In genomic region chr14:31206472-31206981, GRCm38 (mm10) we compare ENCODE assay signal across 8 mouse cellular contexts. TPM values are rescaled to one million over a fixed set of nuclear protein-coding genes. Genes with fewer than 3 reads are reported as not detected.
DNase-seq lines count a peak whose midpoint lies in the region; ATAC-seq lines count a peak whose summit lies in the region.

No protein-coding gene starts in this region.

- DNase-seq in adrenal gland, adult (ENCODE audit: inconsistent age in 2 of 2, low spot score in 1 of 2) = peak; percentile 96 to 98
- DNase-seq in embryo, embryonic 10 days (ENCODE audit: low spot score) = peak; percentile 96
- peak; percentile 98 for DNase-seq in gastrocnemius, postnatal 14 days
- DNase-seq in left cerebral cortex, adult 9 months (ENCODE audit: low spot score in 2 of 2) = peak; percentile 77 to 93
- peak; percentile 92 to 96 for DNase-seq in right cerebral cortex, adult 2 months (ENCODE audit: low spot score in 2 of 2)
- DNase-seq in urinary bladder, postnatal 10 days (ENCODE audit: low spot score) = peak; percentile 84

- H3K36me3 ChIP-seq in megakaryocyte, embryonic 14.5 days (replicated peaks; ENCODE audit: low read length) = peaks cover 39% of the 10 kb centered on the region

- peak overlapping the region; percentile 99 for H3K4me3 ChIP-seq in megakaryocyte, embryonic 14.5 days (replicated peaks)

- peak; percentile 71 for ATAC-seq in inflammation-experienced regulatory T-cells, adult 6 months

- intact Hi-C loops in gastrocnemius, postnatal 14 days (cut with DNase I; ENCODE audit: low total_unique reads) = no loop called here

- H3K9me3 ChIP-seq in megakaryocyte, embryonic 14.5 days = no peaks in the 10 kb centered on the region

- H3K27me3 ChIP-seq in megakaryocyte, embryonic 14.5 days (replicated peaks) = peaks cover 21% of the 10 kb centered on the region

- H3K4me1 ChIP-seq in megakaryocyte, embryonic 14.5 days = peaks cover 48% of the 10 kb centered on the region

RNA-seq across cellular contexts. Expression of gene Tnnc1, which starts 1.6 kb away (rescaled TPM):
- 100 to 1,000 TPM; 273 to 573 TPM for total RNA-seq in gastrocnemius, postnatal 14 days (2021)
- not detected for polyA plus RNA-seq in inflammation-experienced regulatory T-cells, adult 6 months (2017; shearing (Covaris generic))
- polyA plus RNA-seq in megakaryocyte, embryonic 14.5 days (2012; ENCODE audit: insufficient read depth, low replicate concordance) = 0.23 TPM in 1 of 2 replicates, not detected in the other

RNA-seq across cellular contexts. Expression of gene Nisch, which starts 10.2 kb away (rescaled TPM):
- 100 to 1,000 TPM in 1 of 2 experiments, 10 to 100 TPM in 1; 93.2 to 102 TPM for total RNA-seq in gastrocnemius, postnatal 14 days (2021)
- 100 to 1,000 TPM in 2 of 3 experiments, 10 to 100 TPM in 1; 77.1 to 218 (median 164) TPM for polyA plus RNA-seq in inflammation-experienced regulatory T-cells, adult 6 months (2017; shearing (Covaris generic))
- 148 and 152 TPM in 2 replicates for polyA plus RNA-seq in megakaryocyte, embryonic 14.5 days (2012; ENCODE audit: insufficient read depth, low replicate concordance)

RNA-seq across cellular contexts. Expression of gene Sema3g, which starts 11.1 kb away (rescaled TPM):
- 1 to 10 TPM; 7.2 to 8.7 TPM for total RNA-seq in gastrocnemius, postnatal 14 days (2021)
- polyA plus RNA-seq in inflammation-experienced regulatory T-cells, adult 6 months (2017; shearing (Covaris generic)) = not detected
- not detected in 2 replicates for polyA plus RNA-seq in megakaryocyte, embryonic 14.5 days (2012; ENCODE audit: insufficient read depth, low replicate concordance)

RNA-seq across cellular contexts. Expression of gene Stab1, which starts 38.1 kb away (rescaled TPM):
- 10 to 100 TPM; 29.8 to 40.4 TPM for total RNA-seq in gastrocnemius, postnatal 14 days (2021)
- 1 to 10 TPM; 1.9 to 4.1 (median 2.8) TPM for polyA plus RNA-seq in inflammation-experienced regulatory T-cells, adult 6 months (2017; shearing (Covaris generic))
- polyA plus RNA-seq in megakaryocyte, embryonic 14.5 days (2012; ENCODE audit: insufficient read depth, low replicate concordance) = 5.0 and 11.7 TPM in 2 replicates

RNA-seq across cellular contexts. Expression of gene Phf7, which starts 44.6 kb away (rescaled TPM):
- total RNA-seq in gastrocnemius, postnatal 14 days (2021) = 1 to 10 TPM; 5.5 to 6.3 TPM
- polyA plus RNA-seq in inflammation-experienced regulatory T-cells, adult 6 months (2017; shearing (Covaris generic)) = 10 to 100 TPM; 11.8 to 13.2 (median 13.1) TPM
- polyA plus RNA-seq in megakaryocyte, embryonic 14.5 days (2012; ENCODE audit: insufficient read depth, low replicate concordance) = 0.93 and 1.7 TPM in 2 replicates

Comparison
In these comparisons a context has a peak if more than half of its experiments do, and no peak if none do; other contexts are left out.
1. Peak in every context shown above with its lines: DNase-seq, ATAC-seq and H3K4me3 ChIP-seq.